Mouse (Mus musculus) layer of hippocampus, adult 9-10 months (tissue): Measurements from ENCODE around the gene Sertad4.

Experiments
- DNase-seq: peaks from one replicate; pipeline ENCODE4 v3.0.0; 2022; ENCODE audit warnings: low spot score

Sertad4 gene

GRCm38 (mm10) chr1:192855474-192856230 lies at the start of gene Sertad4:
Gene Sertad4, minus strand, starts transcription at chr1:192855756.
- no peak for DNase-seq

- DNase-seq, result no peak
Observed at GRCm38 (mm10) chr1:192901516-192901915, 46.0 kb upstream of the Sertad4 start.

GRCm38 (mm10) chr1:192900913-192901312 lies 45.4 kb upstream of the Sertad4 start:
- DNase-seq, result no peak

GRCm38 (mm10) chr1:192898742-192899141 lies 43.2 kb upstream of the Sertad4 start:
- no peak for DNase-seq

- DNase-seq, result no peak
Observed at GRCm38 (mm10) chr1:192897218-192897617, 41.7 kb upstream of the Sertad4 start.

GRCm38 (mm10) chr1:192896076-192896475 lies 40.5 kb upstream of the Sertad4 start:
- DNase-seq, result no peak

- no peak for DNase-seq
Observed at GRCm38 (mm10) chr1:192890716-192891115, 35.2 kb upstream of the Sertad4 start.

- no peak for DNase-seq
Observed at GRCm38 (mm10) chr1:192882617-192883295, 27.2 kb upstream of the Sertad4 start.

GRCm38 (mm10) chr1:192880130-192880529 lies 24.6 kb upstream of the Sertad4 start:
- no peak for DNase-seq

GRCm38 (mm10) chr1:192879086-192879580 lies 23.6 kb upstream of the Sertad4 start:
- no peak for DNase-seq

- DNase-seq, result no peak
Observed at GRCm38 (mm10) chr1:192872841-192873240, 17.3 kb upstream of the Sertad4 start.

- no peak for DNase-seq
Observed at GRCm38 (mm10) chr1:192869761-192870160, 14.2 kb upstream of the Sertad4 start.

GRCm38 (mm10) chr1:192864440-192864839 lies 8.9 kb upstream of the Sertad4 start:
- no peak for DNase-seq

- no peak for DNase-seq
Observed at GRCm38 (mm10) chr1:192861305-192861960, 5.9 kb upstream of the Sertad4 start.

- no peak for DNase-seq
Observed at GRCm38 (mm10) chr1:192860273-192860672, 4.7 kb upstream of the Sertad4 start.

- DNase-seq, result no peak
Observed at GRCm38 (mm10) chr1:192857582-192857981, 2.0 kb upstream of the Sertad4 start.

- DNase-seq, result no peak
Observed at GRCm38 (mm10) chr1:192856931-192857330, 1.4 kb upstream of the Sertad4 start.

GRCm38 (mm10) chr1:192856411-192856810 lies 855 bp upstream of the Sertad4 start:
- no peak for DNase-seq

- no peak for DNase-seq
Observed at GRCm38 (mm10) chr1:192854819-192855271, 711 bp downstream of the Sertad4 start.

- no peak for DNase-seq
Observed at GRCm38 (mm10) chr1:192853988-192854818, 1.4 kb downstream of the Sertad4 start.

GRCm38 (mm10) chr1:192853429-192853828 lies 2.1 kb downstream of the Sertad4 start:
- DNase-seq, result no peak

GRCm38 (mm10) chr1:192852047-192852446 lies 3.5 kb downstream of the Sertad4 start:
- no peak for DNase-seq
